Mouse (Mus musculus) central nervous system, embryonic 18 days (tissue): Measurements from ENCODE around the gene Abcb5. TPM values are rescaled to one million over a fixed set of nuclear protein-coding genes. Genes with fewer than 3 reads are reported as not detected.

ENCODE experiments used
- polyA plus RNA-seq: library from polyadenylated mRNA; depleted of rRNA; stranded (reverse); fragments of >200 nt; gene quantifications from 2 replicates; pipeline ENCODE4 v1.2.3, GENCODE M21; 2012; rRNA removed

The Abcb5 gene
- not detected in 2 replicates for polyA plus RNA-seq

GRCm38 (mm10) chr12:118966321-118966720 is at the start of gene Abcb5:
Abcb5 (minus strand) TSS chr12:118966421.

DNA sequence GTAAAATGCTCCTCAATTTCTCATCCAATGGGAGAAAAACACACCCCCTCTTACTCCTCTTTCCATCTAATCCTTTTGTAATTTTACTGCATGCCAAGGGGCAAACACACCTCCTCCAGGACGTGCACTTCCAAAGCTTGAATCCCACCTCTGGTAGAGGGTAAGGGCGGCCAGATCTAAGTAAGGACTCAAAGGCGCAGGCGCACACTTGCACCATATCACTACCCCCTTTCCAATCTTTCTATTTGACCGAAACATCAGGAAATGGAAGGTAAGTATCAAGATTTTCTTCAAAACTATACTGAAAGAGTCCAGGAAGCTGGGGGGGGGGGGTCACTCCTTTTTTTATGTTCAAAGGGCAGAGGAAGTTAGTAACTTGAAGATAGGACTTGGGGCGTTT is 120.0 kb downstream of the Abcb5 start, which contains the start of gene Sp8:
Gene Sp8 (plus strand): TSS at position 109 of the 400 bp plus-strand sequence.

Other genes with a start within 250 kb of the Abcb5 start
- 5.5 and 6.7 TPM in 2 replicates for gene Sp8, start 120.1 kb downstream of the Abcb5 start, polyA plus RNA-seq